Mouse (Mus musculus) CH12.LX (cell line): ENCODE measurements around the gene Mcl1. TPM values are rescaled to one million over a fixed set of nuclear protein-coding genes. Genes with fewer than 3 reads are reported as not detected.
A peak's percentile ranks its signal among the peaks of the same experiment; 100 is the strongest.

ENCODE experiments used
- DNase-seq: peaks from one replicate; pipeline ENCODE4 v3.0.0-alpha.2; 2013; ENCODE audit errors: extremely low read depth
- H3K27ac ChIP-seq: 2 replicates; pipeline ENCODE4 v1.5.1; 2012; ENCODE audit warnings: low read depth, mild to moderate bottlenecking, control low read depth, moderate library complexity; ENCODE audit not compliant: insufficient read depth
- H3K27me3 ChIP-seq: replicated peaks from 2 replicates; pipeline ENCODE3; 2012; ENCODE audit warnings: inconsistent platforms
- H3K36me3 ChIP-seq, 2 experiments: replicated peaks in 1 of 2; 2 replicates each; pipeline versions ENCODE3 to v1.6.1; 2012; ENCODE audit warnings: inconsistent platforms in 1 of 2, low read length in 1 of 2, mild to moderate bottlenecking in 1 of 2, mixed read lengths in 1 of 2, moderate library complexity in 1 of 2; ENCODE audit not compliant: control insufficient read depth in 1 of 2, insufficient read depth in 1 of 2
- H3K4me1 ChIP-seq, 2 experiments: 2 replicates each; pipeline ENCODE4 v1.6.1; 2012; ENCODE audit warnings: inconsistent platforms in 1 of 2, moderate library complexity in 1 of 2; ENCODE audit not compliant: insufficient read depth in 2 of 2, control insufficient read depth in 1 of 2
- H3K4me2 ChIP-seq: 2 replicates; pipeline ENCODE4 v1.6.1; 2012; ENCODE audit warnings: low read depth, mild to moderate bottlenecking, control low read depth; ENCODE audit not compliant: poor library complexity, insufficient read depth, severe bottlenecking
- H3K4me3 ChIP-seq, 3 experiments: fragments of 150-350 bp in 1 of 3; sonication (generic) in 1 of 3; replicated peaks in 1 of 3; 2 replicates each; pipeline versions ENCODE3 to v1.5.1; 2011 to 2012; ENCODE audit warnings: low read depth in 2 of 3, low read length in 2 of 3, mild to moderate bottlenecking in 2 of 3, moderate library complexity in 2 of 3, control low read depth in 1 of 3, improper control_type of control experiment in 1 of 3, inconsistent platforms in 1 of 3, mixed read lengths in 1 of 3; ENCODE audit not compliant: poor library complexity in 1 of 3
- H3K79me2 ChIP-seq: replicated peaks from 2 replicates; pipeline ENCODE4 v1.6.1; 2012; ENCODE audit warnings: mild to moderate bottlenecking, moderate library complexity; ENCODE audit not compliant: control insufficient read depth, poor library complexity, insufficient read depth, severe bottlenecking; ENCODE audit errors: extremely low read depth
- H3K9ac ChIP-seq: 2 replicates; pipeline ENCODE4 v1.6.1; 2012; ENCODE audit warnings: low read depth, mild to moderate bottlenecking, control low read depth, moderate library complexity; ENCODE audit not compliant: insufficient read depth
- H3K9me3 ChIP-seq: replicated peaks from 2 replicates; pipeline ENCODE3; 2012; ENCODE audit warnings: low read length, inconsistent platforms, mixed read lengths
- BHLHE40 ChIP-seq: IDR thresholded peaks from 2 replicates; pipeline ENCODE4 v1.6.1; 2011; ENCODE audit warnings: mild to moderate bottlenecking, low read depth, low read length, improper control_type of control experiment
- CHD1 ChIP-seq: IDR thresholded peaks from 2 replicates; pipeline ENCODE4 v1.6.1; 2012; ENCODE audit warnings: low read depth, low read length, improper control_type of control experiment, inconsistent platforms
- CHD2 ChIP-seq: IDR thresholded peaks from 2 replicates; pipeline ENCODE4 v1.6.1; 2011; ENCODE audit warnings: low read length, improper control_type of control experiment
- ELF1 ChIP-seq: IDR thresholded peaks from 2 replicates; pipeline ENCODE4 v1.6.1; 2014; ENCODE audit warnings: low read depth, mild to moderate bottlenecking, inconsistent platforms, low read length, improper control_type of control experiment
- EP300 ChIP-seq: IDR thresholded peaks from 2 replicates; pipeline ENCODE4 v1.6.1; 2011; ENCODE audit warnings: low read length, improper control_type of control experiment
- ETS1 ChIP-seq: conservative IDR thresholded peaks from 2 replicates; pipeline ENCODE4 v1.6.1; 2012; ENCODE audit warnings: low read depth, mild to moderate bottlenecking, inconsistent platforms, low read length, improper control_type of control experiment, moderate library complexity
- GABPA ChIP-seq: IDR thresholded peaks from 2 replicates; pipeline ENCODE4 v1.6.1; 2012; ENCODE audit warnings: low read depth, low read length, improper control_type of control experiment, inconsistent platforms; ENCODE audit not compliant: insufficient replicate concordance
- JUND ChIP-seq: conservative IDR thresholded peaks from 2 replicates; pipeline ENCODE4 v1.6.1; 2011; ENCODE audit warnings: low read depth, low read length, improper control_type of control experiment
- KAT2A ChIP-seq: IDR thresholded peaks from 2 replicates; pipeline ENCODE4 v1.6.1; 2012; ENCODE audit warnings: low read length, improper control_type of control experiment, inconsistent platforms; ENCODE audit not compliant: insufficient replicate concordance
- MAFK ChIP-seq: IDR thresholded peaks from 2 replicates; pipeline ENCODE4 v1.6.1; 2011; ENCODE audit warnings: low read length, improper control_type of control experiment; ENCODE audit not compliant: insufficient replicate concordance
- MAX ChIP-seq: IDR thresholded peaks from 2 replicates; pipeline ENCODE4 v1.6.1; 2011; ENCODE audit warnings: low read length, improper control_type of control experiment
- MAZ ChIP-seq: IDR thresholded peaks from 2 replicates; pipeline ENCODE4 v1.6.1; 2012; ENCODE audit warnings: low read depth, mild to moderate bottlenecking, inconsistent platforms, low read length, improper control_type of control experiment, moderate library complexity
- MXI1 ChIP-seq: IDR thresholded peaks from 2 replicates; pipeline ENCODE4 v1.6.1; 2011; ENCODE audit warnings: mild to moderate bottlenecking, low read depth, low read length, improper control_type of control experiment
- MYC ChIP-seq: IDR thresholded peaks from 2 replicates; pipeline ENCODE4 v1.6.1; 2011; ENCODE audit warnings: low read depth, mild to moderate bottlenecking, improper control_type of control experiment, low read length
- NELFE ChIP-seq: IDR thresholded peaks from 2 replicates; pipeline ENCODE4 v1.6.1; 2011; ENCODE audit warnings: low read depth, low read length, improper control_type of control experiment
- POLR2A ChIP-seq: IDR thresholded peaks from 2 replicates; pipeline ENCODE4 v1.6.1; 2011; ENCODE audit warnings: low read depth, mild to moderate bottlenecking, improper control_type of control experiment, low read length
- RCOR1 ChIP-seq: conservative IDR thresholded peaks from 2 replicates; pipeline ENCODE4 v1.6.1; 2012; ENCODE audit warnings: low read depth, mild to moderate bottlenecking, inconsistent platforms, low read length, improper control_type of control experiment
- SIN3A ChIP-seq: IDR thresholded peaks from 2 replicates; pipeline ENCODE4 v1.6.1; 2012; ENCODE audit warnings: low read length, improper control_type of control experiment, inconsistent platforms
- TBP ChIP-seq: conservative IDR thresholded peaks from 2 replicates; pipeline ENCODE4 v1.6.1; 2011; ENCODE audit warnings: low read depth, low read length, improper control_type of control experiment
- TCF12 ChIP-seq: IDR thresholded peaks from 2 replicates; pipeline ENCODE4 v1.6.1; 2014; ENCODE audit warnings: low read depth, mild to moderate bottlenecking, inconsistent platforms, low read length, improper control_type of control experiment
- UBTF ChIP-seq: IDR thresholded peaks from 2 replicates; pipeline ENCODE4 v1.6.1; 2012; ENCODE audit warnings: low read depth, mild to moderate bottlenecking, inconsistent platforms, low read length, improper control_type of control experiment, moderate library complexity
- USF1 ChIP-seq: IDR thresholded peaks from 2 replicates; pipeline ENCODE4 v1.6.1; 2014; ENCODE audit warnings: low read depth, mild to moderate bottlenecking, inconsistent platforms, low read length, improper control_type of control experiment
- ZC3H11A ChIP-seq: IDR thresholded peaks from 2 replicates; pipeline ENCODE4 v1.6.1; 2012; ENCODE audit warnings: low read depth, mild to moderate bottlenecking, inconsistent platforms, low read length, improper control_type of control experiment
- ZMIZ1 ChIP-seq: IDR thresholded peaks from 2 replicates; pipeline ENCODE4 v1.6.1; 2012; ENCODE audit warnings: low read depth, mild to moderate bottlenecking, inconsistent platforms, low read length, improper control_type of control experiment
- dilution Hi-C: fragments of 300-500 bp; cut with MboI; formaldehyde crosslinking; loops from 2 replicates; pipeline ENCODE4 v1.14.3; 2020; ENCODE audit warnings: low sequenced_read_pairs; ENCODE audit not compliant: extremely low pct_unique_long_range_greater_than_20kb, extremely low pct_ligation_motif_present
- in situ Hi-C: fragments of 300-500 bp; cut with MboI; formaldehyde crosslinking; loops from 3 replicates; pipeline ENCODE4 v1.14.3; 2019; ENCODE audit warnings: low sequenced_read_pairs, low pct_ligation_motif_present, low pct_unique_long_range_greater_than_20kb, mixed read lengths
- polyA plus RNA-seq: library from polyadenylated mRNA; unstranded; fragments of >175 nt; gene quantifications from 2 replicates; pipeline ENCODE4 v1.2.1, GENCODE M21; 2012; ENCODE audit warnings: low read depth; ENCODE audit not compliant: insufficient read length
- total RNA-seq, 2 experiments: library from RNA; depleted of rRNA; stranded (reverse); fragments of 300-350 nt in 1 of 2; fragments of >200 nt in 1 of 2; gene quantifications; 2 replicates each; pipeline ENCODE4 v1.2.3; 2012 to 2014

Mcl1 gene
- total and polyA plus RNA-seq, 3 experiments: 95.9 to 225 (median 188) TPM

DNA sequence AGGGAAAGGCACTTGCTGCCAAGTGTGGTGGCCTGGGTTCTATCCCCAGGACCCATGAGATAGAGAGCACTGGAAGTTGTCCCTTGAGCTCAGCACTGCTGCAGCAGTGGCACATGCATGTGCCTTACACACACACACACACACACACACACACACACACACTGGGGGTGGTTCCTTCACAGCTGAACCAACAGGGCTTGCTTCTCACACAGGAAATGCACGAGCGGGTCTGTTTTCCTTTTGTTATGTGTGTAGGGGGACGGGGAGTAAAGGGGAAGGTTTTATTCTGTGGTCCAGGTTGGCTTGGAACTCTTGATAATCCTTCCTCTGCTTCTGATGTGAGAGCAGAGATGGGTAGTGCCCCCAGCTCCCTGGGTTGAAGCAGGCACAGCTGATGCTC lies 13.9 kb downstream of the Mcl1 start:
- no peaks in the 10 kb centered on the region for H3K9me3 ChIP-seq
- in situ Hi-C loops: no loop called here
- H3K4me2 ChIP-seq: peak overlapping the region; percentile 98
- peaks cover 0 to 18% of the 10 kb centered on the region in 2 experiments for H3K36me3 ChIP-seq
- H3K4me3 ChIP-seq: peak overlapping the region in 1 of 3 experiments; percentile 9
- no peak for DNase-seq
- peak overlapping the region; percentile 99 for H3K27ac ChIP-seq
- peak overlapping the region; percentile 87; the same call in 1 of the 2 replicates for H3K9ac ChIP-seq
- peaks cover 47 to 92% of the 10 kb centered on the region in 2 experiments for H3K4me1 ChIP-seq
- H3K79me2 ChIP-seq: peaks cover 23% of the 10 kb centered on the region
- dilution Hi-C loops: no loop called here
- TF ChIP-seq SIN3A (peak; percentile 65; the same call in 1 of the 2 replicates), ZMIZ1 (no peak; the same call in 1 of the 2 replicates), EP300 (no peak), TBP (no peak), GABPA (no peak), MAX (peak; percentile 42; the same call in 1 of the 2 replicates), ETS1 (0 out of 2 replicates have a peak, but pooled peaks have one; percentile 46), NELFE (0 out of 2 replicates have a peak, but pooled peaks have one; percentile 32), MAFK (no peak), KAT2A (0 out of 2 replicates have a peak, but pooled peaks have one; percentile 16), UBTF (no peak), USF1 (no peak), CHD2 (0 out of 2 replicates have a peak, but pooled peaks have one; percentile 11), MXI1 (peak; percentile 44; the same call in 1 of the 2 replicates), CHD1 (no peak), MAZ (no peak), BHLHE40 (peak; percentile 90), ELF1 (0 out of 2 replicates have a peak, but pooled peaks have one; percentile 3), RCOR1 (0 out of 2 replicates have a peak, but pooled peaks have one; percentile 47), JUND (no peak), MYC (0 out of 2 replicates have a peak, but pooled peaks have one; percentile 28), POLR2A (no peak), TCF12 (no peak), ZC3H11A (no peak)
- H3K27me3 ChIP-seq: no peaks in the 10 kb centered on the region
